Mouse (Mus musculus) heart, embryonic 14.5 days (tissue): ENCODE results near the gene Crocc2. TPM values are rescaled to one million over a fixed set of nuclear protein-coding genes. Genes with fewer than 3 reads are reported as not detected.

Source experiments
- ATAC-seq: fragments of 200-750 bp; cut with Nextera tagmentation; 2 replicates; pipeline ENCODE4 v1.8.0; 2017; ENCODE audit warnings: low read depth, moderate TSS enrichment; ENCODE audit not compliant: insufficient number of reproducible peaks, insufficient read depth, low FRiP score
- H3K27ac ChIP-seq, 2 experiments: fragments of 200-500 bp in 1 of 2; fragments of 300-500 bp in 1 of 2; sonication (generic) in 1 of 2; replicated peaks in 1 of 2; 2 replicates each; pipeline ENCODE4 v1.5.1; 2012 to 2014; ENCODE audit warnings: low read depth in 2 of 2, low read length in 2 of 2, control low read depth in 1 of 2, mild to moderate bottlenecking in 1 of 2, mixed read lengths in 1 of 2; ENCODE audit not compliant: control insufficient read depth in 1 of 2, insufficient read depth in 1 of 2
- H3K27me3 ChIP-seq: fragments of 300-500 bp; sonication (generic); 2 replicates; pipeline ENCODE4 v1.6.1; 2014; ENCODE audit warnings: mild to moderate bottlenecking, low read length, control low read depth; ENCODE audit not compliant: control insufficient read depth, insufficient read depth
- H3K36me3 ChIP-seq: fragments of 300-500 bp; sonication (generic); 2 replicates; pipeline ENCODE4 v1.6.1; 2014; ENCODE audit warnings: mild to moderate bottlenecking, control low read depth, low read length, mixed read lengths; ENCODE audit not compliant: control insufficient read depth, insufficient read depth
- H3K4me1 ChIP-seq, 2 experiments: fragments of 200-500 bp in 1 of 2; fragments of 300-500 bp in 1 of 2; sonication (generic) in 1 of 2; 2 replicates each; pipeline ENCODE4 v1.6.1; 2012 to 2014; ENCODE audit warnings: low read length in 2 of 2, control low read depth in 1 of 2, mixed read lengths in 1 of 2; ENCODE audit not compliant: control insufficient read depth in 2 of 2, insufficient read depth in 2 of 2
- H3K4me2 ChIP-seq: fragments of 300-500 bp; sonication (generic); 2 replicates; pipeline ENCODE4 v1.6.1; 2014; ENCODE audit warnings: mild to moderate bottlenecking, low read length
- H3K4me3 ChIP-seq, 2 experiments: fragments of 200-500 bp in 1 of 2; fragments of 300-500 bp in 1 of 2; sonication (generic) in 1 of 2; 2 replicates each; pipeline ENCODE4 v1.5.1; 2012 to 2014; ENCODE audit warnings: low read length in 2 of 2, mild to moderate bottlenecking in 2 of 2, control low read depth in 1 of 2, low read depth in 1 of 2, moderate library complexity in 1 of 2; ENCODE audit not compliant: control insufficient read depth in 1 of 2, insufficient read depth in 1 of 2
- H3K9ac ChIP-seq: fragments of 300-500 bp; sonication (generic); 2 replicates; pipeline ENCODE4 v1.6.1; 2014; ENCODE audit warnings: mild to moderate bottlenecking, low read length
- H3K9me3 ChIP-seq: fragments of 300-500 bp; sonication (generic); 2 replicates; pipeline ENCODE4 v1.6.1; 2016; ENCODE audit warnings: low read length, control low read depth; ENCODE audit not compliant: control insufficient read depth
- WGBS: fragments of 180-500 bp; shearing (Covaris S2); extraction: QIAGEN DNeasy Blood & Tissue Kit; methylation state at CpG from one replicate; pipeline ENCODE4 v1.1.7; 2014; 5-methylcytosine and 5-hydroxymethylcytosine counted together
- polyA plus RNA-seq: library from polyadenylated mRNA; unstranded; fragments of >200 nt; fragmentation: Nextera tagmentation; extraction: Ambion mirVana; gene quantifications from 2 replicates; pipeline ENCODE4 v1.2.1, GENCODE M21; 2014

Crocc2 gene
- polyA plus RNA-seq, 1 experiment from 2014 or later: 0.14 TPM

DNA sequence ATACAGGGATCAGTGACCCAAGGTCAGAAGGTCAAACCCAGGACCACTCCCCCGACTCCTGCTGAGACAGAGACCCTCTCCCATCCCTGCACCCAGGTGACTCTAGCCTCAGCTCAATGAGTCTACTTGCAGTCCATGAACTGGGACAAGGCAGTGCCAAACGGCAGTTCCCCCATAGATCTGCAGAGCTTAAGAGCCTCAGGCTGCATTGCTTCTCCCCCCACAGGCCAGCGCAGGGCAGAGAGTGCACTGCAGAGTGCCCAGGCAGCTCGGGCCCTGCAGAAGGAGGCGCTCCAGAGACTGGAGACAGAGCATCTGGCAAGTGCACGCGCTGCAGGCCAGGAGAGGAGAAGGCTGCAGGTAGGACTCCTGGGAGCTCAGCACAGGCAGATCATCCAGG lies 49.0 kb downstream of the Crocc2 start:
- ATAC-seq: no peak
- Histone ChIP-seq H3K9ac (no peak overlapping the region), H3K27ac (peak overlapping the region in 1 of 2 experiments; percentile 34; a peak in 1 of 4 replicates)

DNA sequence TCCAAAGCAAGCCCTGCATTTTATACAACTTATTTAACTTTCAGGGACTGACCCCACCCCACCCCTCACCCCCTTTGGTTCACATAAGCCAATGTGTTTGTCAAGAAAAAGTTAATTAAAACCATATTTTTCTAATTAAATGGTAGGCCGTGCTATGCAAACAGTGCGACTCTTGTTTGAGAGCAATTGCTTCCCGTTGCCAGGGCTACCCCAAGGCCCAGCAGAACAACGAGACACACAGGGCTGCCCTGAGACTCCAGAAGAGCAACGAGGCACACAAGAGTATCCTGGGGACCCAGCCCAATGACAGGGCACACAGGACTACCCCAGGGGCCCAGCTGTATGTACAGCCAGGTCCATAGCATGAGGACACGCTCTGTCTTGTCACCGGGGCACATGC lies 52.3 kb downstream of the Crocc2 start:
- no peak overlapping the region for H3K4me2 ChIP-seq
- no peak for ATAC-seq
- no peak overlapping the region for H3K27ac ChIP-seq
- WGBS: 78% methylated on average over 7 of the region's 7 CpGs
- no peaks in the 10 kb centered on the region for H3K36me3 ChIP-seq
- H3K4me1 ChIP-seq: peaks cover 15 to 21% of the 10 kb centered on the region in 2 experiments
- no peak overlapping the region for H3K4me3 ChIP-seq
- no peak overlapping the region for H3K9ac ChIP-seq
- no peaks in the 10 kb centered on the region for H3K9me3 ChIP-seq
- peaks cover 14% of the 10 kb centered on the region for H3K27me3 ChIP-seq

More for the DNA sequence above, 49.0 kb downstream of the Crocc2 start:
- Histone ChIP-seq H3K36me3 (no peaks in the 10 kb centered on the region), H3K9me3 (no peaks in the 10 kb centered on the region), H3K4me1 (peaks cover 19 to 29% of the 10 kb centered on the region in 2 experiments), H3K4me2 (no peak overlapping the region), H3K4me3 (no peak overlapping the region), H3K27me3 (no peaks in the 10 kb centered on the region)
- WGBS: 58% methylated on average over 7 of the region's 7 CpGs

- Histone ChIP-seq H3K27ac (no peak overlapping the region), H3K36me3 (no peaks in the 10 kb centered on the region), H3K27me3 (peaks cover 14% of the 10 kb centered on the region), H3K4me3 (no peak overlapping the region), H3K9ac (no peak overlapping the region), H3K4me1 (no peaks in the 10 kb centered on the region; a peak in 1 of 4 replicates), H3K9me3 (no peaks in the 10 kb centered on the region), H3K4me2 (no peak overlapping the region)
- no peak for ATAC-seq
- WGBS: 6% methylated on average over 18 of the region's 18 CpGs
Measured at GRCm38 (mm10) chr1:93223972-93224371, 55.4 kb downstream of the Crocc2 start.

DNA sequence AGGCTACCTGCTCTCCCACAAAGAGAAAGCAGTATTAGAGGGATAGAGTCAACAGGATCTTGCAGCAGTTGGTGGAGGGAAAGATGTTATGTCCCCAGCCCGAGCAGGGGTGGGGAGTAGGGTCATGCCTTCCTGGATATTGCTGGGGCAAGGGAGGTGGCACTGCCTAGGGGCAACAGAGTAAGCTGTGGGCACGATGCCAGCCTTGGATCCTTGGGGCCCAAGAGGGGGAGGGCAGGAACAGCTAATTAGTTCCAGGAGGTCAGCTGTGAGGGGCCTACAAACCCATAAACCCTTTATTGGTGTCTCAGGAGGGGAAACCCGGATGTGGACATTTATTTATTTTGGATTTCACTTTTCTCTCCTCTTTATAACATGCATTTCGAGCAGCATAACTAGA lies 56.7 kb downstream of the Crocc2 start:
- Histone ChIP-seq H3K9ac (no peak overlapping the region), H3K36me3 (no peaks in the 10 kb centered on the region), H3K4me2 (no peak overlapping the region), H3K4me3 (no peak overlapping the region), H3K27ac (no peak overlapping the region), H3K27me3 (peaks cover 14% of the 10 kb centered on the region), H3K4me1 (peaks cover 4 to 5% of the 10 kb centered on the region in 2 experiments; a peak in 2 of 4 replicates), H3K9me3 (no peaks in the 10 kb centered on the region)
- ATAC-seq: no peak
- 51% methylated on average over 4 of the region's 4 CpGs for WGBS

- H3K4me3 ChIP-seq: no peak overlapping the region
- no peak overlapping the region for H3K9ac ChIP-seq
- WGBS: 72% methylated on average over 5 of the region's 5 CpGs
- no peaks in the 10 kb centered on the region for H3K9me3 ChIP-seq
- H3K4me1 ChIP-seq: peaks cover 4 to 5% of the 10 kb centered on the region in 2 experiments; a peak in 2 of 4 replicates
- no peaks in the 10 kb centered on the region for H3K36me3 ChIP-seq
- H3K4me2 ChIP-seq: no peak overlapping the region
- ATAC-seq: no peak
- H3K27ac ChIP-seq: no peak overlapping the region
- H3K27me3 ChIP-seq: peaks cover 14% of the 10 kb centered on the region
Measured at GRCm38 (mm10) chr1:93225731-93226520, 57.4 kb downstream of the Crocc2 start.

DNA sequence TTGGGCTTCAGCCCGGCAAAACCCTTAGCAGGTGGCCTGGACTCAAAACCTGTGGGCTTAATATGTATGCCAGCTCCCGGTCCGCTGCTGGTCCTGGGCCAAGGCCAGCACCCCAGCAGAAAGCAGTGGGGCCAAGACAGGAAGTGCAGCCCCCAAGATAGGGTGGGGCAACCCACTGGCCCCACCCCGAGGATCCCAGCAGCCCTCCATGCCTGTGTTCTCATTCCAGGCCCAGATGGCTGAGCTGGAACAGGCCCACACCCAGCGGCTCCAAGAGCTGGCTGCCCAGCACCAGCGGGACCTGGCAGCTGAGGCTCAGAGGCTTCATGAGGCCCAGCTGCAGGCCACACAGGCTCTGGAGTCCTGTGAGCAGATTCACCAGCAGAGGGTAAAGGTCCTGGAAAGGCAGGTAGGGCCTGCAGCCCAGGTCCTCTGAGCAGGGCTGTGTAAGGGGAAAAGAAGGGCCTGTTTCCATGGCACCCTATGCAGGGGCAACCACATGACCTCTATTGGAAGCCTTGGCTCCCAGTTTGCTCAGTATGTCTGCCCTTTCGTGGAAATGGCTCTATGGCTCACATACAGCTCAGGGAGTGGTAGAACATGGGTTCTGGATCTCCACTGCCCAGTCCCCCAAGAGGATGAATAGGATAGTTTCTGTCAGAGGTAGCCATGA lies 58.9 kb downstream of the Crocc2 start:
- no peaks in the 10 kb centered on the region for H3K36me3 ChIP-seq
- WGBS: 75% methylated on average over 7 of the region's 7 CpGs
- H3K9ac ChIP-seq: no peak overlapping the region
- ATAC-seq: no peak
- no peak overlapping the region for H3K27ac ChIP-seq
- H3K9me3 ChIP-seq: no peaks in the 10 kb centered on the region
- no peak overlapping the region for H3K4me3 ChIP-seq
- no peak overlapping the region for H3K4me2 ChIP-seq
- H3K4me1 ChIP-seq: peaks cover 4 to 5% of the 10 kb centered on the region in 2 experiments; a peak in 2 of 4 replicates
- peaks cover 14% of the 10 kb centered on the region for H3K27me3 ChIP-seq

GRCm38 (mm10) chr1:93227976-93228365 lies 59.4 kb downstream of the Crocc2 start:
- 87% methylated on average over 7 of the region's 7 CpGs for WGBS
- H3K27me3 ChIP-seq: peaks cover 10% of the 10 kb centered on the region
- no peaks in the 10 kb centered on the region for H3K9me3 ChIP-seq
- H3K4me1 ChIP-seq: peaks cover 4 to 5% of the 10 kb centered on the region in 2 experiments; a peak in 2 of 4 replicates
- no peak overlapping the region for H3K4me2 ChIP-seq
- ATAC-seq: no peak
- H3K27ac ChIP-seq: no peak overlapping the region
- H3K9ac ChIP-seq: no peak overlapping the region
- H3K4me3 ChIP-seq: no peak overlapping the region
- no peaks in the 10 kb centered on the region for H3K36me3 ChIP-seq
